Mouse (Mus musculus) liver, embryonic 16.5 days (tissue): ENCODE measurements around the gene Pom121. TPM values are rescaled to one million over a fixed set of nuclear protein-coding genes. Genes with fewer than 3 reads are reported as not detected.
A peak's percentile ranks its signal among the peaks of the same experiment; 100 is the strongest.
"Not testable (repeated sequence)": the region's sequence is repeated elsewhere in the genome, so short reads cannot be mapped to it uniquely, and the experiment has no call there.

Experiments used
- ATAC-seq: fragments of 200-750 bp; cut with Nextera tagmentation; 2 replicates; pipeline ENCODE4 v1.8.0; 2017; ENCODE audit warnings: low read depth, mild to moderate bottlenecking, moderate number of reproducible peaks, moderate library complexity
- H3K27ac ChIP-seq: fragments of 300-500 bp; sonication (generic); 2 replicates; pipeline ENCODE4 v1.5.1; 2014; ENCODE audit warnings: mild to moderate bottlenecking, low read length
- H3K27me3 ChIP-seq: fragments of 300-500 bp; sonication (generic); 2 replicates; pipeline ENCODE4 v1.6.1; 2014; ENCODE audit warnings: low read depth, low read length, mixed read lengths; ENCODE audit not compliant: control insufficient read depth, insufficient read depth
- H3K36me3 ChIP-seq: fragments of 300-500 bp; sonication (generic); 2 replicates; pipeline ENCODE4 v1.6.1; 2014; ENCODE audit warnings: mild to moderate bottlenecking; ENCODE audit not compliant: control insufficient read depth, insufficient read depth
- H3K4me1 ChIP-seq: fragments of 300-500 bp; sonication (generic); 2 replicates; pipeline ENCODE4 v1.6.1; 2014; ENCODE audit warnings: low read depth, low read length, mixed read lengths; ENCODE audit not compliant: control insufficient read depth
- H3K4me2 ChIP-seq: fragments of 300-500 bp; sonication (generic); 2 replicates; pipeline ENCODE4 v1.6.1; 2014; ENCODE audit warnings: low read depth, low read length, mixed read lengths
- H3K4me3 ChIP-seq: fragments of 300-500 bp; sonication (generic); 2 replicates; pipeline ENCODE4 v1.5.1; 2014; ENCODE audit warnings: low read depth, mild to moderate bottlenecking, low read length
- H3K9ac ChIP-seq: fragments of 300-500 bp; sonication (generic); 2 replicates; pipeline ENCODE4 v1.6.1; 2014; ENCODE audit warnings: low read depth, low read length
- H3K9me3 ChIP-seq: fragments of 300-500 bp; sonication (generic); replicated peaks from 2 replicates; pipeline ENCODE4 v1.6.1; 2016; ENCODE audit warnings: low read length; ENCODE audit not compliant: control insufficient read depth
- WGBS: fragments of 180-500 bp; shearing (Covaris S2); extraction: QIAGEN DNeasy Blood & Tissue Kit; methylation state at CpG from one replicate; pipeline ENCODE4 v1.1.7; 2014; ENCODE audit not compliant: insufficient replicate concordance; 5-methylcytosine and 5-hydroxymethylcytosine counted together
- polyA plus RNA-seq: library from polyadenylated mRNA; unstranded; fragments of >200 nt; fragmentation: Nextera tagmentation; extraction: Ambion mirVana; gene quantifications from 2 replicates; pipeline ENCODE4 v1.2.1, GENCODE M21; 2015

Gene Pom121
- polyA plus RNA-seq, 1 experiment from 2014 or later, result 5.0 TPM

GRCm38 (mm10) chr5:135375167-135375566, 19.2 kb downstream of the Pom121 start:
- Histone ChIP-seq H3K9ac (no peak overlapping the region), H3K27ac (no peak overlapping the region), H3K27me3 (no peaks in the 10 kb centered on the region), H3K9me3 (no peaks in the 10 kb centered on the region), H3K4me1 (peaks cover 8% of the 10 kb centered on the region), H3K4me3 (no peak overlapping the region), H3K36me3 (peaks cover 50% of the 10 kb centered on the region), H3K4me2 (no peak overlapping the region)
- WGBS, result 70% methylated on average over 8 of the region's 8 CpGs
- ATAC-seq, result no peak

DNA sequence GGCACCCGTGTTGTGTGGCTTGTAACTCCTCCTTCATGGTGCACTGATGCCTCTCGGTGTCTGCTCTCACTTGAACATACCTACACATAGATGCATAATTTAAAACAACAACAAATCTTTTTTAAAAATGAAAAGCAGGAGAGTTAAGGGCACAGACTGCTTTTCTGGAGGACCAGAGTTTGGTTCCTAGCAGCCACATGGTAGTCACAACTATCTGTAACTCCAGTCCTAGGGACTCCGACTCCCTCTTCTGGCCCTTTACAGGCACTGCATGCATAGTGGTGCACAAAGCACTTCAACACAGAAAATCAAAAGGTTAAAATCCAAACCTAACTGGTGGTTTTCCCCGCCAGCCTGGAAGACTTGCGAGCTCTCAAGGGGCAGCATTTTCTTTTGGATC, 20.7 kb downstream of the Pom121 start:
- no peak overlapping the region for H3K9ac ChIP-seq
- no peaks in the 10 kb centered on the region for H3K9me3 ChIP-seq
- no peaks in the 10 kb centered on the region for H3K27me3 ChIP-seq
- peaks cover 41% of the 10 kb centered on the region for H3K36me3 ChIP-seq
- H3K4me3 ChIP-seq, result no peak overlapping the region
- H3K4me2 ChIP-seq, result no peak overlapping the region
- H3K27ac ChIP-seq, result no peak overlapping the region
- WGBS, result 81% methylated on average over 5 of the region's 5 CpGs
- ATAC-seq, result no peak
- H3K4me1 ChIP-seq, result peaks cover 14% of the 10 kb centered on the region

GRCm38 (mm10) chr5:135371195-135371594, 23.2 kb downstream of the Pom121 start:
- no peak overlapping the region for H3K4me2 ChIP-seq
- WGBS, result 86% methylated on average over 13 of the region's 13 CpGs
- no peaks in the 10 kb centered on the region for H3K9me3 ChIP-seq
- H3K36me3 ChIP-seq, result peaks cover 27% of the 10 kb centered on the region
- no peak for ATAC-seq
- no peak overlapping the region for H3K9ac ChIP-seq
- H3K27ac ChIP-seq, result no peak overlapping the region
- H3K4me1 ChIP-seq, result peaks cover 14% of the 10 kb centered on the region
- no peaks in the 10 kb centered on the region for H3K27me3 ChIP-seq
- H3K4me3 ChIP-seq, result no peak overlapping the region

DNA sequence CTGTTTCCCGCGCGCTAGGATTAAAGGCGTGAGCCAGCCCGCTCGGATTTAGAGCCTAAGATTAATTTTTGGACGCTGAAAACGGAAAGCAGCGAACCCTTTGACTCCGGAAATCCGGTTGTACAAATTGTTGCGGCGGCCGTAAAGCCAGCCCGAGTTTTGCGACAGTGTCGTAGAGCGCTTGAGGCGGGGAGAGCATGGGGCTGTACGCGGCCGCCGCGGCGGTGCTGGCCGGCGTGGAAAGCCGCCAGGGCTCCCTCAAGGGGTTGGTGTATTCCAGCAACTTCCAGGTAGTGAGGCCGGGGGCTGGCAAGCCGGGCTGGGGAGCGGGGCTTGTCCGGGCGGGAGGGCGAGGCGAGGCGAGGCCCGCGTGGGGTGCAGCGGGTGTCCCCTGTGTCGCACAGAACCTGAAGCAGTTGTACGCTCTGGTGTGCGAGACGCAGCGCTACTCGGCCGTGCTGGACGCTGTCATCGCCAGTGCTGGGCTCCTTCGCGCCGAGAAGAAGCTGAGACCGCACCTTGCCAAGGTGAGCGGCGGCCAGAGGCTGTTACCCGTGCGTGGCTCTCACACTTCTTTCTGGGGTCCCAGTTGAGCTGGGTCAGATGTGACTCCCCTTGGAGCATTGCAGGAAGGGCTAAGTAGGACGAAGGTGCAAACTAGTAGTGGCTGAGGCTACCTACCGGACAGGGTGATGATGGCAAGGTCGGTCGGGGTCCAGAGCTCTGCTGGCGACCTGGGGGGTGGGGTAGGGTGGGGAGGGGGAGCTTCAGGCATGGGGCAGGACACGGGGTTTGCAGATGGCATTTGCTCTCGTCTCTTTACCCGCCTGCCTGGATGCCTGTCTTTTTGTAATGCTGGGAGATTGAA, 24.3 kb downstream of the Pom121 start, which contains the start of gene Nsun5:
Gene Nsun5 (plus strand): TSS at position 167 of the 868 bp plus-strand sequence.
- Histone ChIP-seq H3K36me3 (peaks cover 19% of the 10 kb centered on the region), H3K4me2 (peak within 1 kb of the TSS; percentile 93), H3K27ac (peak within 1 kb of the TSS; percentile 84), H3K4me3 (peak within 1 kb of the TSS; percentile 90), H3K9ac (peak within 1 kb of the TSS; percentile 91), H3K27me3 (no peaks in the 10 kb centered on the region), H3K9me3 (no peaks in the 10 kb centered on the region), H3K4me1 (peaks cover 14% of the 10 kb centered on the region)
- under 1% methylated on average over 63 of the region's 64 CpGs for WGBS
- ATAC-seq, result peak; percentile 84

GRCm38 (mm10) chr5:135369196-135369595, 25.1 kb downstream of the Pom121 start:
- Histone ChIP-seq H3K9ac (peak overlapping the region; percentile 91), H3K4me2 (peak overlapping the region; percentile 93), H3K4me3 (peak overlapping the region; percentile 90), H3K27ac (peak overlapping the region; percentile 84), H3K4me1 (peaks cover 14% of the 10 kb centered on the region), H3K36me3 (peaks cover 15% of the 10 kb centered on the region)
- WGBS, result 55% methylated on average over 9 of the region's 9 CpGs
- not testable (repeated sequence) for ATAC-seq, H3K27me3 ChIP-seq, H3K9me3 ChIP-seq

DNA sequence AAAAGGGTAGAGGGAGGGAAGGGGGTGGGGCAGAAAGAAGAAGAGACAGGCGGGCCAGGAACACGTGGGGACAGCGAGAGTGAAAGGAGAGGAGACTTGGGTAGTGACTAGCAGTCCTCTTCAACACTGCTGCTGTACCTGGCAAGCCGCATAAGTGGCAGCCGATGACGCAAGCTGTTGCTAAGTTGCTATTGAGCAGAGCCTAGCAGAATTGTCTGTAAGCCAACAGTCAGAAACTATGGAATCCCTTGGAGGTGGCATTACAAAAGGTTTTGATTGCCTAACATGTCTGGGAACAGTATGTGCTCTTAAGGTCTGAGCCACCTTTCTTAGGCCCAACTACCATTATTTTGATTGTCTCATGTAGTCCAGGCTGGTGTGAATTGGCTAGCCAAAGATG, 26.0 kb downstream of the Pom121 start:
- Histone ChIP-seq H3K36me3 (peaks cover 9% of the 10 kb centered on the region), H3K27ac (no peak overlapping the region), H3K4me1 (peaks cover 14% of the 10 kb centered on the region), H3K27me3 (no peaks in the 10 kb centered on the region), H3K9me3 (no peaks in the 10 kb centered on the region), H3K4me3 (no peak overlapping the region), H3K4me2 (no peak overlapping the region), H3K9ac (no peak overlapping the region)
- ATAC-seq, result no peak
- WGBS, result 79% methylated on average over 6 of the region's 6 CpGs

DNA sequence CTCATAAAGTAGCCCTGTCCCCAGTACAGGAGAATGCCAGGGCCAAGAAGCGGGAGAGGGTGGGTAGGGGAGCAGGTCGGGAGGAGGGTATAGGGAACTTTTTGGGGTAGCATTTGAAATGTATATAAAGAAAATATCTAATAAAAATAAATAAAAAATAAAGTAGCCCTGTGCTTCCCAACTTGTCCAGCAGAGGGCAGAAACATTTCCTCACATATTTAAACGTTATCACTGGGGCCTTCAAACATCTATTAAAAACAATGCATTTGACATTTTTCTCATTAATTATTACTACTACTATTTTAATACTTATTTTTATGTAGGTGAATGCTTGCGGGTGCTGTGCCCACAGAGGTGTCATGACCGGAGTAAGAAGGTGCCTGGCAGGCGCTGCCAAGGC, 26.5 kb downstream of the Pom121 start:
- Histone ChIP-seq H3K9ac (no peak overlapping the region), H3K27ac (no peak overlapping the region), H3K4me2 (no peak overlapping the region), H3K27me3 (no peaks in the 10 kb centered on the region), H3K36me3 (peaks cover 7% of the 10 kb centered on the region), H3K9me3 (no peaks in the 10 kb centered on the region), H3K4me3 (no peak overlapping the region), H3K4me1 (peaks cover 14% of the 10 kb centered on the region)
- ATAC-seq, result no peak
- WGBS, result 45% methylated on average over 6 of the region's 6 CpGs

DNA sequence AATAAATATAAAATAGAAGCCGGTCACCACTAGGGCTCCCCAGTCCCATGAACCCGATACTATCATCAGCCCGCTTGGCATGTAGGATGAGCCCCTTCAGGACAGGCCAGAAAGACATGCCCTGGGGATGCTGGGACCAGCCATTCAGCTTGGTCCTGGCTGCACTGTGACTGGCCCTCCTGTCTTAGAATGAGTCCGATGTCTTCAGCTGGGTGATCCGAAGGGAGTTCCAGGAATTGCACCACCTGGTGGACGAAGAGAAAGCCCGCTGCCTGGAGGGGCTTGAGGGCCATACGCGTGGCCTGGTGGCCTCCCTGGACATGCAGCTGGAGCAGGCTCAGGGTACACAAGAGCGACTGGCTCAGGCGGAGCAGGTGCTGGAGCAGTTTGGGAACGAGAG, 30.8 kb downstream of the Pom121 start:
- ATAC-seq, result no peak
- Histone ChIP-seq H3K9ac (no peak overlapping the region), H3K4me2 (no peak overlapping the region), H3K4me3 (no peak overlapping the region), H3K9me3 (no peaks in the 10 kb centered on the region), H3K27me3 (no peaks in the 10 kb centered on the region), H3K27ac (no peak overlapping the region), H3K36me3 (no peaks in the 10 kb centered on the region), H3K4me1 (no peaks in the 10 kb centered on the region)
- 23% methylated on average over 12 of the region's 12 CpGs for WGBS

DNA sequence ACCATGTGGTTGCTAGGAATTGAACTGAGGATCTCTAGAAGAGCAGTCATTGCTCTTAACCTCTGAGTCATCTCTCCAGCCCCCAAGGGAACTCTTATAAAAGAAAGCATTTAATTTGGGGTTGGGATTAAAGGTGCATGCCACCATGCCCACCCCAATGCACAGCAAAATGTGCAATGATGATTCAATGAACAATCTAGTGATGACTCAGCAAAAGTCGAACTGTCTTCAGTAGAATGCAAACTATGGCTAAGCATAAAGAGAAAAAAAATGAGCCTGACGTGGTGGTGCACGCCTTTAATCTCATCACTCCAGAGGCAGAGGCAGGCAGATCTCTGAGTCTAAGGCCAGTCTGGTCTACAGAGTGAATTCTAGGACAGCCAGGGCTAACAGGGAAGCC, 31.8 kb downstream of the Pom121 start:
- Histone ChIP-seq H3K9me3 (no peaks in the 10 kb centered on the region), H3K4me1 (no peaks in the 10 kb centered on the region), H3K27ac (no peak overlapping the region), H3K4me3 (no peak overlapping the region), H3K36me3 (no peaks in the 10 kb centered on the region), H3K27me3 (no peaks in the 10 kb centered on the region), H3K9ac (no peak overlapping the region), H3K4me2 (no peak overlapping the region)
- ATAC-seq, result no peak
- WGBS, result 60% methylated on average over 3 of the region's 3 CpGs
